Mouse (Mus musculus) ovary, adult 18-20 months (tissue): ENCODE measurements at regions not wholly inside any gene's neighbourhood (a gene's known extent, or its start where the extent isn't known, plus 50 kb on each side); places are given as distances from the start of the nearest gene placed in this dataset.
A peak's percentile ranks its signal among the peaks of the same experiment; 100 is the strongest.

Source experiments
- DNase-seq: peaks from one replicate; pipeline ENCODE4 v3.0.0; 2022; ENCODE audit warnings: low spot score, mixed read lengths

- no peak for DNase-seq
Observed at GRCm38 (mm10) chr14:68784395-68784794, 509.7 kb downstream of the Synb start.

- no peak for DNase-seq
Observed at GRCm38 (mm10) chr14:68783216-68783615, 510.9 kb downstream of the Synb start.

- DNase-seq = no peak
Observed at GRCm38 (mm10) chr14:68770411-68770810, 523.7 kb downstream of the Synb start.

DNA sequence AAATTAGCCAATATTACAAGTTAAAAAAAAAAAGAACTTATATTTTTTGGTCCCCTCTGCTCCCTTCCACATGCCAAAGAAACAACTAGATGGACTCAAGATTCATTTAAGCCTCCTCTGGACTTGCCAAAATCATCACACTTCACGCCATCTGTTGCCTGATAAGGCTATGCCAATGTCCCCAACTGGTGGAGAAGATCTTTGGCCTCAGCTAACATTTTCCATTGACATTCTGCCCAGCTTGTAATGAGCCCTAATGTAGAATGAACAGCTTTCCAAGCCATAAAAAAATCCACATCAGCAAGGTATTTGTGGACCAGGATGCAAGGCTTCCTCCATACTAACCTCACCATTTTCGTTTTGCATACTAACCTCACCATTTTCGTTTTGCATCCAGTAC lies 531.2 kb downstream of the Synb start:
- no peak for DNase-seq

DNA sequence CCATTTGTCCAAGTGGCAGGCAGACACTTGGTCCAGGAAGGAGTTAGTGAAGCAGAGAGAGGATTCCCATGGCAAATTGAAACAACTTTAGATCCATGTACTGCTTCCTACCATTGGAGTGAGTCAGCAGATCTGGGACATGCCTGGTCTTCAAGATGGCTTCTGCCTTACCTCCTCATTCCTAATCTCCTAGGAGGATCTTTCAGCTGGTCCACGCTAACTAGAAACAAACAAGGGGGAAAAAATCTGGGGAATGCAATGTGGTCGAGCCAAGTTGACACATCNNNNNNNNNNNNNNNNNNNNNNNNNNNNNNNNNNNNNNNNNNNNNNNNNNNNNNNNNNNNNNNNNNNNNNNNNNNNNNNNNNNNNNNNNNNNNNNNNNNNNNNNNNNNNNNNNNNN lies 549.4 kb downstream of the Synb start:
- DNase-seq = no peak

GRCm38 (mm10) chr14:68738474-68738873 lies 555.6 kb downstream of the Synb start:
- DNase-seq = no peak

DNA sequence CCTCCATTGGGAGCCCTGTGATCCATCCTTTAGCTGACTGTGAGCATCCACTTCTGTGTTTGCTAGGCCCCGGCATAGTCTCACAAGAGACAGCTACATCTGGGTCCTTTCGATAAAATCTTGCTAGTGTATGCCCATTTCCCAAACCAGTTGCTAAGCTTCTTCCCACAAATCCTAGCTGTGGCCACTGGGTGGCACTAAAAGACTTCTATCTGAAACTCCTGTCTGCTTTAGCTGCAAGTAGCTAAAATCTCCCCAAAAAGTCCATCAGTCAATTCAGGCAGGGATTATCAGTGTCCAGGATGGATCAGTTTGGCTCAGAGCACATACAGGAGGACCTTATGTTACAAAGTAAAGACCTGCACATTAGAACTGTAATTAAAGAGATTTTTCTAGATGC lies 558.3 kb downstream of the Synb start:
- peak; percentile 51 for DNase-seq

- no peak for DNase-seq
Observed at GRCm38 (mm10) chr14:68721156-68721555, 572.9 kb downstream of the Synb start.

GRCm38 (mm10) chr14:68719429-68720160 lies 574.5 kb downstream of the Synb start:
- no peak for DNase-seq

DNA sequence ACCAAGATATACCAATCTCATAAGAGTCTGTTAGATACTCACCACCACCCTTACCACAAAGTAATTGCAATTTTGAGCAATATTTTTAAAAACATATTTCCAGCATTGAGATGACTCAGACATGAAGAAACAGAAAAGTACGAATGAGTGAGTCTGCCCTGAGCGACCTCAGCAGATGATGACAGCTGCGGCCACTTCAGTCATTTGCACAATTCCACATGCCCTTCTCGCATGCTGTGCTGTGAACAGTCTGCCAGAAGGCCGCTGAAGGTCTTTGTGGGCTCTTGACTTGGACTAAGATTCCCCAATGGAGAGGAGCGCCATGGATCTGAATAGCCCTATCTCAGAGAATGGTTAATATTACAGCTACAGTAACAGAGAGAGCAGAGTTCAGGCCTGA lies 575.3 kb downstream of the Synb start:
- DNase-seq = no peak
